In the genomic region with DNA sequence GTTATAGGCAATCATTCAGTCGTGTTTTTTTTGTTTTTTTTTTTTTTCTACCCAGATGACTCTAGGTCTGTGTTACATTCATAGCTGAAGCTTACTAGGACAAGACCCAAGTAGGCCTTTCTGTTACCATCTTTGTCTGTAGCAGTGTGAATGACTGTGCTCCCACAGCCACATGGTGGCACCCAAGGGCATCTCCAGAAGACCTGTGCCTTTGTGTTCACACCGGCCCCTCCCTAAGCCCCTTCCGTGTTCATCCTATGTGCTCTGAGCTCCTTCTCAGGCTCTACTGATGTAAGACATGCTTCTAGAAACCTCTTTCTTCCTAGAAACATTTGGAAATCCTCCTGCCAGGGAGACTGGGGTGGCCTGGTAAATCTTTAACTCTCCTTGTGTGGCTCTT, we compare ENCODE assay signal across 9 mouse cellular contexts. TPM values are rescaled to one million over a fixed set of nuclear protein-coding genes. Genes with fewer than 3 reads are reported as not detected.
DNase-seq lines count a peak whose midpoint lies in the region; TF ChIP-seq lines count a peak whose summit lies in the region.
"Had no signal": no experiment of that assay in that cellular context is flagged by ENCODE, and none has a peak within 500 bp of the region (broad histone marks: within the 10 kb centered on the region; RNA-seq: fewer than 3 reads in every experiment).

A gene (plus strand): TSS at position 240 of the 400 bp plus-strand sequence.

- peak; percentile 19; the same call in 1 of the 2 replicates for TF ChIP-seq CTCF in testis, adult 2 months (IDR thresholded peaks at IDR 0.05; ENCODE audit: control insufficient read depth, insufficient read depth, insufficient replicate concordance, low read depth, low read length)

- no peaks in the 10 kb centered on the region for H3K27me3 ChIP-seq in testis, adult 2 months (ENCODE audit: control insufficient read depth, insufficient read depth, low read length)
- H3K27me3 ChIP-seq: limb, embryonic 15.5 days had no signal

- no peak within 1 kb of the TSS for H3K4me3 ChIP-seq in testis, adult 2 months (ENCODE audit: control insufficient read depth, low read depth, low read length)
- H3K4me3 ChIP-seq: limb, embryonic 15.5 days had no signal

- H3K36me3 ChIP-seq in testis, adult 2 months (ENCODE audit: control insufficient read depth, insufficient read depth, low read length), result no peaks in the 10 kb centered on the region
- H3K36me3 ChIP-seq: limb, embryonic 15.5 days had no signal

- DNase-seq in testis, postnatal 14 days (ENCODE audit: low spot score), result no peak
- DNase-seq in embryo, embryonic 9.5 days (ENCODE audit: extremely low spot score), result peak; percentile 21
- peak; percentile 79 for DNase-seq in kidney, adult 18-20 months
- peak; percentile 91 for DNase-seq in lung, postnatal 36 days
- peak; percentile 92 for DNase-seq in thymus, postnatal 0 days (ENCODE audit: low spot score)
- DNase-seq in cerebellum, adult 9-11 months, result no peak
- DNase-seq in right cerebral cortex, postnatal 4 days, result no peak

- H3K27ac ChIP-seq in testis, adult 2 months (ENCODE audit: control insufficient read depth, insufficient read depth, low read depth, low read length), result no peak within 1 kb of the TSS
- H3K27ac ChIP-seq: limb, embryonic 15.5 days had no signal

- TF ChIP-seq POLR2A in testis, adult 2 months (IDR thresholded peaks at IDR 0.05; ENCODE audit: control insufficient read depth, low read depth, low read length), result no peak

- no peaks in the 10 kb centered on the region; the same call in 1 of the 2 replicates for H3K4me1 ChIP-seq in testis, adult 2 months (ENCODE audit: control insufficient read depth, insufficient read depth, low read length)
- H3K4me1 ChIP-seq: limb, embryonic 15.5 days had no signal

RNA-seq across cellular contexts. Expression of the gene that starts here (rescaled TPM):
- 0.13 and 0.21 TPM in 2 replicates for polyA plus RNA-seq in testis, adult 2 months (2012; rRNA removed)
- polyA plus RNA-seq in thymus, postnatal 0 days (2015; fragmentation: Nextera tagmentation; extraction: Ambion mirVana), result 11.8 and 12.8 TPM in 2 replicates

Comparison
In these comparisons a context has a peak if more than half of its experiments do, and no peak if none do; other contexts are left out.
1. RNA of the gene that starts here (polyA plus RNA-seq): 11.8 to 12.8 TPM in thymus, postnatal 0 days; 0.13 to 0.21 TPM in testis, adult 2 months; every median in the first group is over 10 times any median in the second.
2. DNase-seq: peak in embryo, embryonic 9.5 days (single experiment), kidney, adult 18-20 months (single experiment), lung, postnatal 36 days (single experiment) and thymus, postnatal 0 days (single experiment); none in testis, postnatal 14 days (single experiment), cerebellum, adult 9-11 months (single experiment) and right cerebral cortex, postnatal 4 days (single experiment).